8 mouse cellular contexts compared by ENCODE assay signal in the genomic region with DNA sequence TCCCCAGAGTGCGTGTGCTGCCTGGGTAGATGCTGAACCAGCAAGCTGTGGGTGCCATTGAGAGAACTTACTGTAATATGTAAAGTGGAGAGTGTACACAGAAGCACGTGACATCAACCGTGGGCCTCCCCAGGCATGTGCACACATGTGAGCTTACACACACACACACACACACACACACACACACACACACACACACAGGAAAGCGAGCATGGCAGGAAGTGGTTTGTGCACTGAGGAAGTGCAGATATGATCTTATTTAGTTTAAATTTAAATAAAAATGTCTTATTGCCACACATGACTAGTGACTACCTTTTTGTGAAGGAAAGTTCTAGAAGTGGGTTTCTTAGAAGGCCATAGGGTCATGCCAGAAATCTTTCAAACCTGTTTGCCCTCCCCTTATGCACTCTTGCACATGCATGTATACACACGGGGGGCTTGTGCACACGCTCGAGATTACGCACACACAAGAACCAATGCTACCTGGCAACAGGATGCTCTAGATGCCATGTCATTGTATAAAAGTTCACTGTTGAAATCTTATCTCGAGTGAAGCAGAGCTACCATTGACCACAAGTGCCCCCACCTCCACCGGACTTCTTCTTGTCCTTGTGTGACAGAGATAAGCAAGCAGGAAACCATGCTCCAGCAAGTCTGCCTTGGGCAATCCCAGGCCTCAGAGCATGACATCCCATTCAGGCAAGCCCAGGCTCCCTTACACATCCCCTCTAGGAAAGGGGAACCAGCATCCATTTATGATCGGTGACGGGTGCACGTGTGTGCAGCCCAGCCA. TPM values are rescaled to one million over a fixed set of nuclear protein-coding genes. Genes with fewer than 3 reads are reported as not detected.
DNase-seq lines count a peak whose midpoint lies in the region; ATAC-seq and TF ChIP-seq lines count a peak whose summit lies in the region.

No protein-coding gene starts in this region.

- no peak for ATAC-seq in intestine, embryonic 14.5 days (replicated peaks; ENCODE audit: low FRiP score, low TSS enrichment, low read depth)
- no peak for ATAC-seq in intestine, embryonic 15.5 days
- ATAC-seq in liver, embryonic 11.5 days (replicated peaks; ENCODE audit: low FRiP score) = peak; percentile 65

- H3K4me3 ChIP-seq in intestine, embryonic 14.5 days (ENCODE audit: low read depth, low read length) = no peak overlapping the region
- no peak overlapping the region for H3K4me3 ChIP-seq in intestine, embryonic 15.5 days (replicated peaks)
- H3K4me3 ChIP-seq in liver, embryonic 11.5 days (ENCODE audit: low read depth, low read length) = no peak overlapping the region
- no peak overlapping the region for H3K4me3 ChIP-seq in spleen, adult 2 months (ENCODE audit: extremely low read depth, insufficient read depth, insufficient read length)

- no peaks in the 10 kb centered on the region for H3K27me3 ChIP-seq in intestine, embryonic 14.5 days (replicated peaks; ENCODE audit: control insufficient read depth, insufficient read depth, low read length)
- no peaks in the 10 kb centered on the region for H3K27me3 ChIP-seq in intestine, embryonic 15.5 days (replicated peaks)
- peaks cover 3% of the 10 kb centered on the region for H3K27me3 ChIP-seq in liver, embryonic 11.5 days (replicated peaks; ENCODE audit: control insufficient read depth, insufficient read depth, low read length)
- H3K27me3 ChIP-seq in spleen, adult 2 months (ENCODE audit: control insufficient read depth, insufficient read depth, low read length) = no peaks in the 10 kb centered on the region

- DNase-seq in intestine, embryonic 14.5 days (ENCODE audit: low spot score) = no peak
- peak; percentile 85 for DNase-seq in T-cell, adult 2 months (ENCODE audit: low spot score)
- no peak for DNase-seq in liver, embryonic 11.5 days (ENCODE audit: low spot score)
- peak; percentile 64 to 74 for DNase-seq in spleen, adult 2 months (ENCODE audit: low read depth in 1 of 2, low spot score in 2 of 2)
- no peak for DNase-seq in adrenal gland, postnatal 4 days (ENCODE audit: low spot score in 2 of 2)
- no peak for DNase-seq in kidney, postnatal 14 days
- no peak for DNase-seq in frontal cortex, postnatal 10 days (ENCODE audit: low spot score in 2 of 2)

- 72% methylated on average over 13 of the region's 13 CpGs for WGBS in intestine, embryonic 14.5 days
- WGBS in intestine, embryonic 15.5 days = 72% methylated on average over 13 of the region's 13 CpGs
- WGBS in liver, embryonic 11.5 days = 42% methylated on average over 13 of the region's 13 CpGs
- 9% methylated on average over 13 of the region's 13 CpGs for WGBS in spleen, adult 2 months

- no peak for TF ChIP-seq CTCF in spleen, adult 2 months (IDR thresholded peaks at IDR 0.05; ENCODE audit: extremely low read depth, insufficient read depth, insufficient read length, insufficient replicate concordance)

- H3K27ac ChIP-seq in intestine, embryonic 14.5 days (ENCODE audit: low read depth) = peak overlapping the region; percentile 41; the same call in 1 of the 2 replicates
- H3K27ac ChIP-seq in intestine, embryonic 15.5 days = no peak overlapping the region
- peak overlapping the region; percentile 34; the same call in 1 of the 2 replicates for H3K27ac ChIP-seq in liver, embryonic 11.5 days (ENCODE audit: low read depth, low read length)
- peak overlapping the region; percentile 78 for H3K27ac ChIP-seq in spleen, adult 2 months (ENCODE audit: insufficient read depth, low read length)

- H3K36me3 ChIP-seq in intestine, embryonic 14.5 days (ENCODE audit: control insufficient read depth, insufficient read depth, low read length) = no peaks in the 10 kb centered on the region
- H3K36me3 ChIP-seq in intestine, embryonic 15.5 days = no peaks in the 10 kb centered on the region
- H3K36me3 ChIP-seq in liver, embryonic 11.5 days (ENCODE audit: control insufficient read depth, insufficient read depth, low read length) = no peaks in the 10 kb centered on the region
- H3K36me3 ChIP-seq in spleen, adult 2 months (ENCODE audit: control insufficient read depth, insufficient read depth, low read length) = no peaks in the 10 kb centered on the region

- peaks cover 3% of the 10 kb centered on the region; the same call in 1 of the 2 replicates for H3K9me3 ChIP-seq in intestine, embryonic 14.5 days (ENCODE audit: control insufficient read depth, low read length)
- no peaks in the 10 kb centered on the region for H3K9me3 ChIP-seq in intestine, embryonic 15.5 days
- no peaks in the 10 kb centered on the region for H3K9me3 ChIP-seq in liver, embryonic 11.5 days (ENCODE audit: control insufficient read depth, low read length)

- TF ChIP-seq POLR2A in spleen, adult 2 months (IDR thresholded peaks at IDR 0.05; ENCODE audit: low read depth, low read length) = no peak

- H3K9ac ChIP-seq in intestine, embryonic 14.5 days (ENCODE audit: low read length) = no peak overlapping the region
- no peak overlapping the region for H3K9ac ChIP-seq in intestine, embryonic 15.5 days
- H3K9ac ChIP-seq in liver, embryonic 11.5 days (ENCODE audit: low read depth, low read length) = no peak overlapping the region

- H3K4me1 ChIP-seq in intestine, embryonic 14.5 days (replicated peaks; ENCODE audit: control insufficient read depth, insufficient read depth, low read length) = peaks cover 38% of the 10 kb centered on the region
- peaks cover 37% of the 10 kb centered on the region for H3K4me1 ChIP-seq in intestine, embryonic 15.5 days (replicated peaks)
- H3K4me1 ChIP-seq in liver, embryonic 11.5 days (replicated peaks; ENCODE audit: control insufficient read depth, insufficient read depth, low read length) = peaks cover 53% of the 10 kb centered on the region
- H3K4me1 ChIP-seq in spleen, adult 2 months (ENCODE audit: control insufficient read depth, insufficient read depth, insufficient read length) = peaks cover 46% of the 10 kb centered on the region; the same call in 1 of the 2 replicates

- H3K4me2 ChIP-seq in intestine, embryonic 14.5 days (ENCODE audit: low read length) = no peak overlapping the region
- H3K4me2 ChIP-seq in intestine, embryonic 15.5 days (replicated peaks) = no peak overlapping the region
- H3K4me2 ChIP-seq in liver, embryonic 11.5 days = no peak overlapping the region; the same call in 1 of the 2 replicates

RNA-seq across cellular contexts. Expression of a gene that starts 47.6 kb away (rescaled TPM):
- 16.7 and 16.9 TPM in 2 replicates for polyA plus RNA-seq in intestine, embryonic 14.5 days (2014; fragmentation: Nextera tagmentation; extraction: Ambion mirVana)
- 14.2 and 17.6 TPM in 2 replicates for polyA plus RNA-seq in intestine, embryonic 15.5 days (2015; fragmentation: Nextera tagmentation; extraction: Ambion mirVana)
- polyA plus RNA-seq in liver, embryonic 11.5 days (2014; fragmentation: Nextera tagmentation; extraction: Ambion mirVana) = 5.3 and 6.9 TPM in 2 replicates
- polyA plus RNA-seq in spleen, adult 2 months (2012; rRNA removed) = 10.7 and 12.1 TPM in 2 replicates
- total RNA-seq in adrenal gland, postnatal 4 days (2021) = 10 to 100 TPM; 59.3 to 65.2 TPM

RNA-seq across cellular contexts. Expression of a gene that starts 58.8 kb away (rescaled TPM):
- polyA plus RNA-seq in intestine, embryonic 14.5 days (2014; fragmentation: Nextera tagmentation; extraction: Ambion mirVana) = 60.8 and 65.2 TPM in 2 replicates
- polyA plus RNA-seq in intestine, embryonic 15.5 days (2015; fragmentation: Nextera tagmentation; extraction: Ambion mirVana) = 59.6 and 62.3 TPM in 2 replicates
- 73.7 and 79.5 TPM in 2 replicates for polyA plus RNA-seq in liver, embryonic 11.5 days (2014; fragmentation: Nextera tagmentation; extraction: Ambion mirVana)
- polyA plus RNA-seq in spleen, adult 2 months (2012; rRNA removed) = 23.1 and 30.0 TPM in 2 replicates
- 100 to 1,000 TPM; 143 to 160 TPM for total RNA-seq in adrenal gland, postnatal 4 days (2021)

Comparison
In these comparisons a context has a peak if more than half of its experiments do, and no peak if none do; other contexts are left out.
1. DNase-seq: peak in T-cell, adult 2 months (single experiment) and spleen, adult 2 months (2 of 2); none in intestine, embryonic 14.5 days (single experiment), liver, embryonic 11.5 days (single experiment), adrenal gland, postnatal 4 days (0 of 2), kidney, postnatal 14 days (single experiment) and frontal cortex, postnatal 10 days (0 of 2).